9 mouse cellular contexts compared by ENCODE assay signal in the genomic region with DNA sequence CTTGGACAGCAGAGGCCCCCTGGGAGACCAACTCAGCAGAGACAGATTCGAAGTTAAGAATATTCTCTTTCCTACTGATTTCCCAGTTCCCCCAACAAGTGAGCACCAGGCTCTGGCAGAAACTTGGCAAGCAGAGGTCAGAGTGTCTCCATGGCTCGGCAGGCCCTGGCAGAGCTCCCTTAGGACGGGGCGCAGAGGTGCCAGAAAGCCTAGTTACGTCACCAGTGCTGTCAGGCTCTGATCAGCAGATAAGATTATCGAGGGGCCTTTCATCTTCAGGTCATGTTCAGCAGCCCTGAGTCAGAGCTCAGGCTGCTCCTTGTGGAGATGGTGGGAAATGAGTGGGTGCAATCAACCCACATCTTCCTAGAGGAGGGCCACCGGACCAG.
DNase-seq lines count a peak whose midpoint lies in the region; ATAC-seq lines count a peak whose summit lies in the region.
"Had no signal": no experiment of that assay in that cellular context is flagged by ENCODE, and none has a peak within 500 bp of the region (broad histone marks: within the 10 kb centered on the region; RNA-seq: fewer than 3 reads in every experiment).

No protein-coding gene starts in this region.

- H3K36me3 ChIP-seq in kidney, embryonic 15.5 days: no peaks in the 10 kb centered on the region
- H3K36me3 ChIP-seq: embryonic facial prominence, embryonic 12.5 days had no signal

- no peaks in the 10 kb centered on the region for H3K27me3 ChIP-seq in kidney, embryonic 15.5 days
- H3K27me3 ChIP-seq: embryonic facial prominence, embryonic 12.5 days had no signal

- H3K4me2 ChIP-seq in kidney, embryonic 15.5 days: no peak overlapping the region
- H3K4me2 ChIP-seq: embryonic facial prominence, embryonic 12.5 days had no signal

- H3K27ac ChIP-seq in kidney, embryonic 15.5 days: no peak overlapping the region
- H3K27ac ChIP-seq: embryonic facial prominence, embryonic 12.5 days had no signal

- ATAC-seq in kidney, embryonic 15.5 days (replicated peaks; ENCODE audit: low FRiP score): no peak

- WGBS in kidney, embryonic 15.5 days: 72% methylated on average over 7 of the region's 7 CpGs

- no peak overlapping the region for H3K4me3 ChIP-seq in kidney, embryonic 15.5 days (replicated peaks)
- H3K4me3 ChIP-seq: embryonic facial prominence, embryonic 12.5 days had no signal

- H3K4me1 ChIP-seq in kidney, embryonic 15.5 days: 0 out of 2 replicates have a peak, but pooled peaks cover 3% of the 10 kb centered on the region
- H3K4me1 ChIP-seq: embryonic facial prominence, embryonic 12.5 days had no signal

- no peak overlapping the region for H3K9ac ChIP-seq in kidney, embryonic 15.5 days
- H3K9ac ChIP-seq: embryonic facial prominence, embryonic 12.5 days had no signal

- H3K9me3 ChIP-seq in kidney, embryonic 15.5 days (replicated peaks): no peaks in the 10 kb centered on the region
- H3K9me3 ChIP-seq: embryonic facial prominence, embryonic 12.5 days had no signal

- peak; percentile 70 for DNase-seq in kidney, adult 11 months
- DNase-seq in adrenal gland, adult 2 months: peak; percentile 89
- DNase-seq in fat pad, adult 2 months (ENCODE audit: extremely low read depth, low read depth, low spot score): peak; percentile 18
- DNase-seq in kidney, postnatal 25 days: peak; percentile 53 to 76
- DNase-seq in left cerebral cortex, adult 18-20 months (ENCODE audit: low spot score in 2 of 2): no peak
- DNase-seq in spleen, adult 12 weeks (ENCODE audit: low spot score): no peak
- DNase-seq in thymus, postnatal 36 days: no peak

Comparison
In these comparisons a context has a peak if more than half of its experiments do, and no peak if none do; other contexts are left out.
1. DNase-seq: peak in kidney, adult 11 months (single experiment), adrenal gland, adult 2 months (single experiment), fat pad, adult 2 months (single experiment) and kidney, postnatal 25 days (2 of 2); none in left cerebral cortex, adult 18-20 months (0 of 2), spleen, adult 12 weeks (single experiment) and thymus, postnatal 36 days (0 of 2).